Mouse (Mus musculus): Measurements from ENCODE around the gene Nfe2l1. TPM values are rescaled to one million over a fixed set of nuclear protein-coding genes. Genes with fewer than 3 reads are reported as not detected.

Gene Nfe2l1
- polyA plus RNA-seq, 1 experiment from 2014 or later: 40.1 TPM

DNA sequence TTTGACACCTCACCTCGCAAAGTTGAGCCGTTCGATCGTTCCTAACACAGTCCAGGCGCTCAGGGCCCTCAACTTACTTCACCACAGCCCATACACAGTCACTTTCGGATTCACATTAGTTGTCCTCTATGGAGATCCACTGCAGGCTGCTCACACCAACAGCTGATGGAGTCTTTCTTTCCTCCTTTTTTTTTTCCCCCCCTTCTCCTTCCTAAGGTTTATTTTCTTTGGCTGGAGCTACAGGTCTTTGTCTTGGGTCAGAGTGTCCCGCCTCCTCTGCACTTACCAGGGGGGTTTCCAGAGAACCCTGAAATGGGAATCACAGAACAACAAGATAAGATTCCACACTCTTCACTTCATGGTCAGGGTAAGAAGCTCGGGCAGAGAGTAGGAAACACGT is 1.9 kb downstream of the Nfe2l1 start:
- no peak overlapping the region for H3K9ac ChIP-seq (replicated peaks; ENCODE audit: low read length)
- WGBS: 87% methylated on average over 9 of the region's 9 CpGs
- H3K4me2 ChIP-seq (ENCODE audit: low read length): peak overlapping the region; percentile 67
- H3K4me1 ChIP-seq (ENCODE audit: control insufficient read depth, insufficient read depth, low read length): peaks cover 61% of the 10 kb centered on the region
- no peak overlapping the region for H3K4me3 ChIP-seq (replicated peaks; ENCODE audit: low read depth, low read length)
- H3K9me3 ChIP-seq (ENCODE audit: control insufficient read depth, low read length): no peaks in the 10 kb centered on the region
- H3K27ac ChIP-seq (replicated peaks; ENCODE audit: low read depth, low read length): no peak overlapping the region
- no peaks in the 10 kb centered on the region for H3K27me3 ChIP-seq (ENCODE audit: control insufficient read depth, insufficient read depth, low read length)
- ATAC-seq (ENCODE audit: low FRiP score, low TSS enrichment) (no peak), DNase-seq (no peak)
- H3K36me3 ChIP-seq (ENCODE audit: control insufficient read depth, insufficient read depth, low read length): peaks cover 27% of the 10 kb centered on the region

DNA sequence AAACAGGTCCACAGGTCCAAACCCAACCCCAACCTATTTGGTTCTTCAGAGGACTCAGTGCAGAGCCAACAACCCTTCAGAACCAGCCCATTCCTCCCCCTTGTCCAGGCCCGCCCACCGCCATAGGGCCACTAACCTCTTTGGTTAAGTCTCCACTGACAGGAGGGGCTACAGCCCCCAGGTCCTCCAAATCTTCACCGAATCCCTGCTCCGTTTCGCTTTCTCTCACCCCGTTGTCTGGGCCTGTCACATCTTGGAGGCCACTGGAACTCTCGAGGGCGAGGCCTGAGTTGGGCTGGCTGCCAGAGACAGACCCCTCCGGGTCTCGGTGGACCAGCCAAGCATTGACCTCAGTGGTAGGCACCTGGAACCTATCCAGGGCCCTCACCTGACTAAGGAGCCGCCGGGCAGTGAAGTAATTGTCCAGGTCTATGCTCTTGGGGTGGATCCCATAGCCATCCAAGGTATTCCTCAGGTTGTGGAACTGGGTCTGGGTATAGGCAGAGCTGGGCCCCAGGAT is 2.6 kb downstream of the Nfe2l1 start:
- ATAC-seq (ENCODE audit: low FRiP score, low TSS enrichment) (no peak), DNase-seq (no peak)
- no peaks in the 10 kb centered on the region for H3K9me3 ChIP-seq (ENCODE audit: control insufficient read depth, low read length)
- H3K4me1 ChIP-seq (ENCODE audit: control insufficient read depth, insufficient read depth, low read length): peaks cover 62% of the 10 kb centered on the region
- WGBS: 84% methylated on average over 12 of the region's 12 CpGs
- no peak overlapping the region for H3K27ac ChIP-seq (replicated peaks; ENCODE audit: low read depth, low read length)
- H3K4me3 ChIP-seq (replicated peaks; ENCODE audit: low read depth, low read length): no peak overlapping the region
- H3K9ac ChIP-seq (replicated peaks; ENCODE audit: low read length): no peak overlapping the region; the same call in 1 of the 2 replicates
- peak overlapping the region; percentile 97 for H3K4me2 ChIP-seq (ENCODE audit: low read length)
- no peaks in the 10 kb centered on the region for H3K27me3 ChIP-seq (ENCODE audit: control insufficient read depth, insufficient read depth, low read length)
- H3K36me3 ChIP-seq (ENCODE audit: control insufficient read depth, insufficient read depth, low read length): peaks cover 31% of the 10 kb centered on the region

DNA sequence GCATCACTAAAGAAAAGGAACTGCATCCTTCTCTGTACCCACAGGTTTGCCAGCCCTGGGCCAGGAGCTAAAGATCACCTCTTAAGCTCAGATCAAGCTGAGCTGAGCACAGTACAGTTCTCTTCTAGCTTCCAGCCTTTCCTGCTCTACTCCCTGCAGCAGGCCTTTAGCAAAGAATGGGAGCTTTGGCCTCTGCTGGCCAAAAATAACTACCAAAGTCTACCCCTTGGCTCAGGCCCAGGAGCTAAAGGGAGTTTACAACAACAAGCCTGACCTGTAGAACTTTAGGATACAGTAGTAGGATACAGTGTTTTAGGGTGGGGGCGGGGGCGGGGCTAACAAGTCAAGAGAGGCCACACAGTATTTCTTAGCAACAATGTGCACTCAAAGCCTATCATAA is 3.3 kb downstream of the Nfe2l1 start:
- Histone ChIP-seq H3K4me3 (replicated peaks; ENCODE audit: low read depth, low read length) (no peak overlapping the region; the same call in 1 of the 2 replicates), H3K27ac (replicated peaks; ENCODE audit: low read depth, low read length) (no peak overlapping the region), H3K4me2 (ENCODE audit: low read length) (peak overlapping the region; percentile 97), H3K9ac (replicated peaks; ENCODE audit: low read length) (peak overlapping the region; percentile 36; the same call in 1 of the 2 replicates), H3K27me3 (ENCODE audit: control insufficient read depth, insufficient read depth, low read length) (no peaks in the 10 kb centered on the region), H3K4me1 (ENCODE audit: control insufficient read depth, insufficient read depth, low read length) (peaks cover 62% of the 10 kb centered on the region), H3K9me3 (ENCODE audit: control insufficient read depth, low read length) (no peaks in the 10 kb centered on the region), H3K36me3 (ENCODE audit: control insufficient read depth, insufficient read depth, low read length) (peaks cover 37% of the 10 kb centered on the region)
- DNase-seq (no peak), ATAC-seq (ENCODE audit: low FRiP score, low TSS enrichment) (no peak)
- 85% methylated on average over 2 of the region's 2 CpGs for WGBS

DNA sequence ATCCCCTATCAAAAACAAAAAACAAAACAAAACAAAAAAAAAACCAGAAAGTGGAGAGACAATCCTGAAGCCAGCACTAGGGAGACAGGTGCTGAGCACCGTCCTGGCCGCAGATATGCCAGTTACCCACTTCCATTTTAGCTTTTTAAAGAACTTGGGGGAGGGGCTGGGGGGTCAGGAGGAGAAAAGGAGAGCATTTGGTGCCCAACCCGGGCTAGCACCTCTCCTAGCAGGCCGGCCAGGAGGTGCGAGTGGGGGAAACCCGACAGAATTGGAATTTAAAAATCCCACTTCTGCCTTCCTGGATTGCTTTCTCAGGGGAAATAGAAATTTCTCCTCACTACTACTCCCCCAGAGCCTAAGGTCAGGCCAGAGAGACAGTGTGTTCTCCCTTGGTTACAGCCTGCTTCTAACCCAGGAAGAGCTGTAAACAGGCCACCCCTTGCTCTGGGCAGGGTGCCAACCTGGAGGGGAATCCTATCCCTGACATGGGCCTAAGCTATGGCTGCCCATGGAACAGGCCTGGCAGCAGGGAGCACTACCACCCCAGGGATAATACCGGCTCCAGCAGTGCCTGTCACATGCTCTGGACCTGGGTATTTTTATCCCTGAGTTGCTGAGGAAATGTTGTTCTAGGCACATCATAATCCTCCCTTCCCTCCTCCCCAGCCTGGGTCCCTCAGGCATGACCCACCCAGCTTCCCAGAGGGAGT is 4.8 kb downstream of the Nfe2l1 start:
- Histone ChIP-seq H3K4me2 (ENCODE audit: low read length) (peak overlapping the region; percentile 97), H3K9me3 (ENCODE audit: control insufficient read depth, low read length) (no peaks in the 10 kb centered on the region), H3K27ac (replicated peaks; ENCODE audit: low read depth, low read length) (peak overlapping the region; percentile 84), H3K9ac (replicated peaks; ENCODE audit: low read length) (peak overlapping the region; percentile 62; the same call in 1 of the 2 replicates), H3K4me3 (replicated peaks; ENCODE audit: low read depth, low read length) (0 out of 2 replicates have a peak overlapping the region, but pooled peaks have one; percentile 51), H3K36me3 (ENCODE audit: control insufficient read depth, insufficient read depth, low read length) (peaks cover 53% of the 10 kb centered on the region), H3K27me3 (ENCODE audit: control insufficient read depth, insufficient read depth, low read length) (no peaks in the 10 kb centered on the region), H3K4me1 (ENCODE audit: control insufficient read depth, insufficient read depth, low read length) (peaks cover 59% of the 10 kb centered on the region)
- ATAC-seq (ENCODE audit: low FRiP score, low TSS enrichment) (no peak), DNase-seq (peak; percentile 69)
- WGBS: 48% methylated on average over 7 of the region's 7 CpGs

DNA sequence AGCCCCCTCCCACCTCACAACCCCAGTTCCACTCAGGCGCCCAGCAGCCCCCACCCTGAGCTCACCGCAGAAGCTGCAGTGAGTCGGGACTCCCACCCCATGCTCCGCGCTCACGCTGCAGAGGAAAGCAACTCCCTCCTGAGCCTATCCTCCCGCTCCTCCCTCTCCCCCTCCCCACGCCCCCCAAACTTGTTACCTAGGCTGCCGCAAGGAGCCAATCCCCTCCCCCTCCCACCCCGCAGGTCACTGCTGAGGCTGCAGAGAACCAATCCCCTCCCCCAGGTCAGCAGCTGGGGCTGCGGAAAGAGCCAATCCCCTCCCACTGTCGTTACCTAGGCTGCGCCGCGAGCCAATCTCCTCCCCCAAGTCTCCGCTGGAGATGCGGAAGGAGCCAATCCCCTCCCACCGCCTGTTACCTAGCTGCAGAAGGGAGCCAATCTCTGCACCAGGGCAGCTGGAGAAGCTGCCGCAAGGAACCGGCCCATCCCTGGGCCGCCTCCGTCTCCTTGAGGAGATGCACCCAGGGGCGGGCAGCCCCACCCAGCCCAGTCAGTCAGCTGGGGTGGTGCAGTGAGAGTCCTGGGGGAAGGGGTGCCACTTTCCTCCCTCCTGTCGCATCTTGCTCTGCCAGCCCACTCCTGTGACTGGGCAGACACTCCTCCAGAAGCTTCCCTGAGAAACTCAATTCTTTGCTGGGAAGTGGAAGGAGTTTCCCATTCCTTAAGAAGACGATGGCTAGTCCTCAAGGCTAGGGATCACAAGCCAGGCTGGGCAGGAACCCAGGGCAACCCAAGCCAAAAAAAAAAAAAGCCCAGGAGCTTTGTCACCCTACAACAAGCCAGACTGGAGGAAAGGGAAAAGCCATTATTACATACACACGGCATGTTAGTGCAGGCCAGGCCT is 5.6 kb downstream of the Nfe2l1 start:
- Histone ChIP-seq H3K4me3 (replicated peaks; ENCODE audit: low read depth, low read length) (peak overlapping the region; percentile 51), H3K4me2 (ENCODE audit: low read length) (peak overlapping the region; percentile 97), H3K9me3 (ENCODE audit: control insufficient read depth, low read length) (no peaks in the 10 kb centered on the region), H3K27ac (replicated peaks; ENCODE audit: low read depth, low read length) (peak overlapping the region; percentile 84), H3K9ac (replicated peaks; ENCODE audit: low read length) (peak overlapping the region; percentile 62), H3K36me3 (ENCODE audit: control insufficient read depth, insufficient read depth, low read length) (peaks cover 61% of the 10 kb centered on the region), H3K27me3 (ENCODE audit: control insufficient read depth, insufficient read depth, low read length) (no peaks in the 10 kb centered on the region), H3K4me1 (ENCODE audit: control insufficient read depth, insufficient read depth, low read length) (peaks cover 59% of the 10 kb centered on the region)
- DNase-seq: peak; percentile 95
- peak; percentile 92 for ATAC-seq (ENCODE audit: low FRiP score, low TSS enrichment)
- 2% methylated on average over 25 of the region's 26 CpGs for WGBS

DNA sequence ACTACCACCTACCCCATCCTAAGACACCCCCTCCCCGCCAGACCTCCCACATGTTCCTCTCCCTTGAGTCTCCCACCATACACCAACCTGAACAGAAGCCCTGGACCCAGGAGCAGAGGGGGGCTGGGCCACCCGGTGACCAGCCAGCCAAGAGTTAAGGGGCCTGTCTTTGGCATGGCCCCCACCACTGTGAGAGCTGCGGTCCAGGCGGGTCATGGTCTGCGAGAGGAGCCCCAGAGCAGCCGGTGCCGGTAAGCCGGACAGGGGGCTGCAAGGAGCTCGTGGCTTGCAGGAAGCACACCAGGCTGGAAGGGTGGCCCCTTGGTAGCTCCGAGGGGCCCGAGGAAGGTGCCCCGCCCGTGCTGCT is 6.3 kb downstream of the Nfe2l1 start:
- ATAC-seq (ENCODE audit: low FRiP score, low TSS enrichment) (peak; percentile 39), DNase-seq (no peak)
- H3K4me1 ChIP-seq (ENCODE audit: control insufficient read depth, insufficient read depth, low read length): peaks cover 52% of the 10 kb centered on the region
- peaks cover 68% of the 10 kb centered on the region for H3K36me3 ChIP-seq (ENCODE audit: control insufficient read depth, insufficient read depth, low read length)
- H3K4me3 ChIP-seq (replicated peaks; ENCODE audit: low read depth, low read length): peak overlapping the region; percentile 51
- H3K9ac ChIP-seq (replicated peaks; ENCODE audit: low read length): peak overlapping the region; percentile 62
- H3K27me3 ChIP-seq (ENCODE audit: control insufficient read depth, insufficient read depth, low read length): no peaks in the 10 kb centered on the region
- peak overlapping the region; percentile 84 for H3K27ac ChIP-seq (replicated peaks; ENCODE audit: low read depth, low read length)
- WGBS: 5% methylated on average over 13 of the region's 13 CpGs
- H3K9me3 ChIP-seq (ENCODE audit: control insufficient read depth, low read length): no peaks in the 10 kb centered on the region
- peak overlapping the region; percentile 97 for H3K4me2 ChIP-seq (ENCODE audit: low read length)

DNA sequence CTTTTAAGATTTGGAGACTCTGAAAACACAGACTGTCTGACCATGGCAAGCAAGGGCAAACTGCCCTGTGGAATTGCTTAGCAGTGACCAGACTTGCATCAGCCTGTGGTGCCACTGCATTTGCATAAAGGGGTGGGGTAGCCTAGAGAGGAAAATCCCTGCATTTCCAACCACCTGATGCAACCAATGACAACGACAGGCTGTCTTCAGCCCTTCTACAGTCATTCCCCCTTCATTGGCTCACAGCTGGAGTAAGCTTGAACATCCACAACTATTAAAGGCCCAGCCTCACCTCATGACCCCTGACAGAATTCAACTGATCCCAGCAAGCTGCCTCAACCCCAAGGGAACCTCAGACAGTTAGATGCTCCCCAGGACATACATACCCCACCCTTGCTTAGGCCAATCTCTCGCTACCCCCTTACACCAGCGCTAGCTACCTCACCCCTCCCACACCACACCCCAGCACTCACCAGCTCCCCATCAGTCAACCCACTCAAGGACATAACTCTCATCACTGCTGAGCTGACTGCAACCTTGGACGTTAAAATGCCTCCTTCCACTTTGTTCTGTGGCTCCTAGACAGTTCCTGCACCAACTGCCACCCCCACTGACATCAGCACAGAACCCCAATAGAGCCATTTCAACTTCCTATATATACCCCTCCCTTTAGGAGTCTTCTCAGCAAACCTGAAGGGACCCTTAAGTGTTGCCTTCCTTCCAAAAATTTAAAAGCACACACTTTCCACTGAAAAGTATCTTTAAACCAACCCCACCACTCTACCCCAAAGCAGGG is 6.9 kb downstream of the Nfe2l1 start:
- no peaks in the 10 kb centered on the region for H3K9me3 ChIP-seq (ENCODE audit: control insufficient read depth, low read length)
- H3K4me3 ChIP-seq (replicated peaks; ENCODE audit: low read depth, low read length): peak overlapping the region; percentile 51
- WGBS: 41% methylated on average over 4 of the region's 4 CpGs
- ATAC-seq (ENCODE audit: low FRiP score, low TSS enrichment): no peak
- peaks cover 73% of the 10 kb centered on the region for H3K36me3 ChIP-seq (ENCODE audit: control insufficient read depth, insufficient read depth, low read length)
- no peaks in the 10 kb centered on the region for H3K27me3 ChIP-seq (ENCODE audit: control insufficient read depth, insufficient read depth, low read length)
- peak overlapping the region; percentile 84 for H3K27ac ChIP-seq (replicated peaks; ENCODE audit: low read depth, low read length)
- H3K9ac ChIP-seq (replicated peaks; ENCODE audit: low read length): peak overlapping the region; percentile 62
- no peak for DNase-seq
- H3K4me2 ChIP-seq (ENCODE audit: low read length): peak overlapping the region; percentile 97
- peaks cover 47% of the 10 kb centered on the region for H3K4me1 ChIP-seq (ENCODE audit: control insufficient read depth, insufficient read depth, low read length)

DNA sequence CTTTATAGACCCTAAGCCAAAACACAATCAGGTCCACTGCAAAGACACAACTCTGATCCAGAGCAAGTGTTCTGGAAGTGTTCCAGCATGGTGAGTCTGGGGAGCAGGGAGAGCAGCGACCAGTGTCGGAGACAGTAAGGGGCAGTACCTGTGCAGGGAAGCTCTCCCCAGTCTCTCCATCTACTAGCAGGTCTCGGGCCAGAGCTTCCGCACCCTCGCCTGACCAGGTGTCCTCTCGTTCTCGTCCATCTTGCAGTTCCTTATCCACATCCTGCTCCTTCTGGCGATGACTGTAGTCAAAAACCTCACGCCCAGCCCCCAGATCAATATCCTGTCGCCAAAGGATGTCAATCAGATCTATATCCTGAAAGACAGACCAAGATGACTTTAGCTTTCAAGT is 7.8 kb downstream of the Nfe2l1 start:
- no peak overlapping the region for H3K4me3 ChIP-seq (replicated peaks; ENCODE audit: low read depth, low read length)
- 92% methylated on average over 10 of the region's 10 CpGs for WGBS
- ATAC-seq (ENCODE audit: low FRiP score, low TSS enrichment): no peak
- H3K4me1 ChIP-seq (ENCODE audit: control insufficient read depth, insufficient read depth, low read length): peaks cover 37% of the 10 kb centered on the region
- DNase-seq: no peak
- H3K9ac ChIP-seq (replicated peaks; ENCODE audit: low read length): no peak overlapping the region
- peaks cover 73% of the 10 kb centered on the region for H3K36me3 ChIP-seq (ENCODE audit: control insufficient read depth, insufficient read depth, low read length)
- H3K4me2 ChIP-seq (ENCODE audit: low read length): no peak overlapping the region
- no peaks in the 10 kb centered on the region for H3K27me3 ChIP-seq (ENCODE audit: control insufficient read depth, insufficient read depth, low read length)
- no peaks in the 10 kb centered on the region for H3K9me3 ChIP-seq (ENCODE audit: control insufficient read depth, low read length)
- no peak overlapping the region for H3K27ac ChIP-seq (replicated peaks; ENCODE audit: low read depth, low read length)

All from midbrain, embryonic 14.5 days (tissue).